Mouse (Mus musculus): ENCODE data around the gene Elf1.
"Not testable (repeated sequence)": the region's sequence is repeated elsewhere in the genome, so short reads cannot be mapped to it uniquely, and the experiment has no call there.

The Elf1 gene

DNA sequence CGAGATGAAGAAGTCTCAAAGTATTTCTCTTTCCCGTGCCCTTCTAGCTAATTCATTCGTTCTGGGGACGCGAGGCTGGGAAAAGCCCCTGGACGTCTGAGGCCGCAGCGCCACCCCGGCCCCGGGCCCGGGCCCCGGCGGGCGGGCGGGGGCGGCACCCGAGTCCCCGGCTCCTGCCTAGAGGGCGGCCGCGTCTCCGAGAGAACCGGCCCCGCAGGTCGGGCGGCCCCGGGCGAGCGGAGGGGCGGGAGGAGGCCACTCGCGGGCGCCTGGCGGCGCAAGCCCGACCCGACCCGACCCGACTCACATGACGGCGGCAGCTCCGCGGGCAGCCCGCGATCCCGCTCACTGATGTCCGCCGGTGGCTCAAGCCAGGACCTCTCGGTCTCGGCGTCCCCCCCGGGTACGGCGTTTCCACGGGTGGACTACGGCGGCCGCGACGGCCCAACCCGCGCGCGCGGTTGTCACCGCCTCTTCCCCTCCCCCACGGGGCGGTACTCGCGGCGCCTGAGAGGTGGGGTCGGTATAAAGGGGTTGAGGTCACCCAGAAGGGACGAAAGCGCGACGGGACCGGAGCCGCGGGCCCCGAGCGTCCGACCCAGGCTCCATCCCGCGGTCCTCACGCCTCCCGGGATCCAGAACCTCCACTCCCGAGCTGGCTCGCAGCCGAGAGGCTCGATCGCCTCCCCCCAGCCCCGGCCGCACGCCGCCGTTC, at the start of gene Elf1:
Elf1 (plus strand) TSS at position 571 of the 715 bp plus-strand sequence.
- DNase-seq (ENCODE audit: low read depth in 2 of 2, low spot score in 2 of 2): peak; percentile 79 to 83

- DNase-seq (ENCODE audit: low read depth in 2 of 2, low spot score in 2 of 2): no peak
Measured at GRCm38 (mm10) chr14:79434068-79434467, 46.9 kb upstream of the Elf1 start.

DNA sequence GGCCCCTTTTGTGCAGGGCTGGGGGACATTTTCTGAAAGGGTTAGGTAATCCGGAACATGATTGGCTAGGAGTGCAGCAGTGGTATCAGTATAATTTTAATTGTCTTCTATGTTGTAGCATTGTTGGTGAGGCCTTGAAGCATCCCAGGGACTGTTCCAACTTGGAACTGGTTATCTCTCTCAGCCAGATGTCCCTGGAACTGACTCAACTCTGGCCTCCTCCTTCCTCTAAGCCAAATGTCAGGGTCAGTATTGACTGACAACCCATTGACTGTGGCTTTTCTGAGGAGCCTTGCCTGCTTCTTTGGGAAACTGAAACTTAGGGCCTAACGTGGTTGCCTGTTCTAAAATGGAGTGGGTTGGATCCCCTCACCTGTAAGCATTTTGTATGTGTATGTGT, 40.3 kb upstream of the Elf1 start:
- DNase-seq (ENCODE audit: low read depth in 2 of 2, low spot score in 2 of 2): no peak

- no peak for DNase-seq (ENCODE audit: low read depth in 2 of 2, low spot score in 2 of 2)
Measured at GRCm38 (mm10) chr14:79441441-79441840, 39.6 kb upstream of the Elf1 start.

GRCm38 (mm10) chr14:79444601-79445000, 36.4 kb upstream of the Elf1 start:
- no peak for DNase-seq (ENCODE audit: low read depth in 2 of 2, low spot score in 2 of 2)

- DNase-seq (ENCODE audit: low read depth in 2 of 2, low spot score in 2 of 2): no peak
Measured at GRCm38 (mm10) chr14:79445055-79445620, 35.9 kb upstream of the Elf1 start.

DNA sequence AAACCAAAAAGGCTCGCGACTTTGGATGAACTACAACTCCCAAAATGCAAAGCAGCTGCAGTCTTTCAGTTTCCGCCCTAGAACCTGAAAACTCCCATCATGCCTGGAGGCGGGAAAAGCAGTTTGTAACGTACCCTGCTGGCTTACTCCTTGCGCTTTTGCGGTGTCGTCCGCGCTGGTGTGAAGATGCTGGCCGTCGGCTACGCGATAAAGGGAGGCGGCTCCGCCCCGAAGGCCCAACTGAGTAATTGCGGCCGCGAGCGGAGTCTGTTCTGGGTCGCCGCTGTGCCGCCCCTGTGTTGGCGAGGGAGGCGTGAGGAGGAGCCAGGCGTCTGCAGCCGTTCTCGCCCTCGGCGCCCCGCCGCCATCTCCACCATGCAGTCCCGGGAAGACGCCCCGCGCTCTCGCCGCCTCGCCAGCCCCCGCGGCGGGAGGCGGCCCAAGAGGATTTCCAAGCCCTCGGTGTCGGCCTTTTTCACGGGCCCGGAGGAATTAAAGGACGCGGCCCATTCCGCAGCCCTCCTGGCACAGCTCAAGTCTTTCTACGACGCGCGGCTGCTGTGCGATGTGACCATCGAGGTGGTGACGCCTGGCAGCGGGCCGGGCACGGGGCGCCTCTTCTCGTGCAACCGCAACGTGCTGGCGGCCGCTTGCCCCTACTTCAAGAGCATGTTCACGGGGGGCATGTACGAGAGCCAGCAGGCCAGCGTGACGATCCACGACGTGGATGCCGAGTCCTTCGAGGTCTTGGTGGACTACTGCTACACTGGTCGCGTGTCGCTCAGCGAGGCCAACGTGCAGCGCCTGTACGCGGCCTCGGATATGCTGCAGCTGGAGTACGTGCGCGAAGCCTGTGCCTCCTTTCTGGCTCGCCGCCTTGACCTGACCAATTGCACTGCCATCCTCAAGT, 29.1 kb upstream of the Elf1 start, which contains the start of gene Kbtbd6:
Kbtbd6 (plus strand) TSS at position 155 of the 910 bp plus-strand sequence.
- peak; percentile 50 to 65 for DNase-seq (ENCODE audit: low read depth in 2 of 2, low spot score in 2 of 2)

- not testable (repeated sequence) for DNase-seq (ENCODE audit: low read depth in 2 of 2, low spot score in 2 of 2)
Measured at GRCm38 (mm10) chr14:79452591-79452934, 28.4 kb upstream of the Elf1 start.

DNA sequence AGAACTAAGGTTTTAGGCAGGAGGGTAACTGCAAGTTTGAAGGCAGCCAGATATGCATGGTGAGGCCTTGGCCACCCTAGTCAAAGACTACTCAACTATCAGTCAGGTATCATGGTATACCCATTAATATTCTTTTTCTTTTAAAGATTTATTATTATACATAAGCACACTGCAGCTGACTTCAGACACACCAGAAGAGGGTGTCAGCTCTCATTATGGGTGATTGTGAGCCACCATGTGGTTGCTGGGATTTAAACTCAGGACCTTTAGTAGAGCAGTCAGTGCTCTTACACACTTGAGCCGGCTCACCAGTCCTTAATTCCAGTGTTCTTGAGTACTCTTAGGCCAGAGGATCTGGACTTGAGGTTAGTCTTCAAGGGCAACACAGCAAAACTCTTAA, 20.6 kb upstream of the Elf1 start:
- no peak for DNase-seq (ENCODE audit: low read depth in 2 of 2, low spot score in 2 of 2)

GRCm38 (mm10) chr14:79460988-79461387, 20.0 kb upstream of the Elf1 start:
- DNase-seq (ENCODE audit: low read depth in 2 of 2, low spot score in 2 of 2): no peak

DNA sequence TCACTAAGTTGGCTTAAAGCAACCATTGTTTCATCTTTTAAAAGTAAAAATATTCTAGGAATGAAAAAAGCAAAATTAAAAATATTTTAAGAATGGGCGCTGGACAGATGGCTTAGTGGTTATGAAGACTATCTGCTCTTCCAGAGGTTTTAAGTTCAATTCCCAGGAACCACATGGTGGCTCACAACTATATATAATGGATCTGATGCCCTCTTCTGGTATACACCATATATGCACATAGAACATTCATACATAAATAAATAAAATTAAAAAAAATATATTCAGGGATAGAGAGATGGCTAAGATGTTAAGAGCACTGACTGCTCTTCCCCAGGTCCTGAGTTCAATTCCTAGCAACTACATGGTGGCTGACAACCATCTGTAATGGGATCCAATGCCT, 15.4 kb upstream of the Elf1 start:
- no peak for DNase-seq (ENCODE audit: low read depth in 2 of 2, low spot score in 2 of 2)

GRCm38 (mm10) chr14:79467621-79468020, 13.4 kb upstream of the Elf1 start:
- DNase-seq (ENCODE audit: low read depth in 2 of 2, low spot score in 2 of 2): no peak

DNA sequence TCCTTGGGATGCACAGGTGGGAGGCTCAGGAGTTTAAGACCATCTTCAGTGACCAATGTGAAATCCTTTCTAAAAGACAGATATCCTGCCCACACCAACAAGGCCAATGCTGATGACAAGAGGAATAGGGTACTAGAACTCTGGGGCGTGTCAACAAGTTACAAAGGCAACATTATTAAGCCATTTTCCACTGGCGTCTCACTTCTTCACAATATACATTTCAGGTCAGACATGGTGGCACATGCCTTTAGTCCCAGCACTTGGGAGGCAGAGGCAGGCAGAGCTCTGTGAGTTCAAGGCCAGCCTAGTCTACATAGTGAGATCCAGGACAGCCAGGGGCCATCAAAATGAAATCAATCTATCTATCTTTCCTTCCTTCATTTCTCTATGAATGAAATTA, 7.6 kb upstream of the Elf1 start:
- DNase-seq (ENCODE audit: low read depth in 2 of 2, low spot score in 2 of 2): no peak

DNA sequence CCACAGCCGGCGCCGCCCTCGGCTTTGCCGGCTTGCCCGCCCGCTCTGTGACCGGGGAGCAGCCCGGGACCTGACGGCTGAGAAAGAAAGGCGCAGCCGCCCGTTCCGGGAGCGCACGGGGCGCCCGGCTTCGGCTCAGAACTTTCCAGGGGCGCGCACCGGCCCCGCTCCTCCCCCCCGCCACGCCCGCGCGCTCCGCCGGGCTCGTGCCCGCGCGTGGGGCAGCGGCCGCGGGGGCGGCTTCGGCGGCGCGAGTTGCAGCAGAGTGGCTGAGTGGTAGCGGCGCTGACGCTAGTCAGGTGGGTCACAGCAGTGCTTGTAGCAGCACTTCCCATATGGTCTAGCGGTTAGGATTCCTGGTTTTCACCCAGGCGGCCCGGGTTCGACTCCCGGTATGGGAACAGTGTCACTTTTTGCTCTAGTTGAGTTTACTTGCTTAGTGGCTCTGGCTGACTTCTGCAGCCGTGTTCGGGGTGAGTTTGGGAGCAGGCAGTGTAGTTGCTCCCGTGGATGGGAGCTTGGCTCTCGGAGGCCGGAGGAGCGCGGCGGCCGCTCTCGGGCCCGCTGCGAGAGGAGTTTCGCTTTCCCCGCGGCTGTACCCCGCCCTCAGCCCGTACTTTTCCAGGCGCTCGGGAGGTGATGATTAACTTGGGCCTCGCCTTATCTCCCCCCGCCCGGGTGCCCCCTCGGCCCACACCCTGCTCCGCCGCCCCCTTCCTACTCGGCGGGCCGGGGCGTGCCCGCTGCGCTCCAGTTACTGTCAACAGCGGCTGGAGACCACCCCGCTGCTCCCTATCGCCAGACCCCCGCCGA, 551 bp downstream of the Elf1 start, which contains the start of gene Wbp4:
Wbp4 (minus strand) TSS at position 182 of the 813 bp plus-strand sequence.
- peak; percentile 89 to 92 for DNase-seq (ENCODE audit: low read depth in 2 of 2, low spot score in 2 of 2)

DNA sequence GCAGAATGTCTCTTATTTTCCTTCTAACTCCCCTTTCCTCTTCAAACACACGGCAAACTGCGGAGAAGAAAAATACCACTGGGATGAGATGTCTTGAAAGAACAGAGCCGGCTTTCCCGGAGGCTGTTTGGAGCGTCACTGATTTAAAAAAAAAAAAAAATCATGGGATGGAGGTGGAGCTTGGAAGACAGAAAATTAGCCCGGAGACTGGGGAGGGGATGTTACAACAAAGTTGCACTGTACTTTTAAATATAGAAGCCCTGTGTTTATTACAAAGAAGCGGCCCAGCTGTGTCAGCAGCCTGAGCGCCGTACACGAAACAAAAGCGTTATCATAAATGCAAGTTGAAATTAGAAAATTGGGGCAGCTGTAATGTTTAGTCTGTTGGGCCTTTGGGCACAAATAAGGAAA, 1.3 kb downstream of the Elf1 start:
- peak in 1 of 2 experiments; percentile 12 for DNase-seq (ENCODE audit: low read depth in 2 of 2, low spot score in 2 of 2)

- peak in 1 of 2 experiments; percentile 2 for DNase-seq (ENCODE audit: low read depth in 2 of 2, low spot score in 2 of 2)
Measured at GRCm38 (mm10) chr14:79482747-79483355, 1.9 kb downstream of the Elf1 start.

GRCm38 (mm10) chr14:79483611-79484120, 2.7 kb downstream of the Elf1 start:
- peak in 1 of 2 experiments; percentile 15 for DNase-seq (ENCODE audit: low read depth in 2 of 2, low spot score in 2 of 2)

GRCm38 (mm10) chr14:79486617-79486992, 5.6 kb downstream of the Elf1 start:
- DNase-seq (ENCODE audit: low read depth in 2 of 2, low spot score in 2 of 2): no peak

- DNase-seq (ENCODE audit: low read depth in 2 of 2, low spot score in 2 of 2): peak in 1 of 2 experiments; percentile 18
Measured at GRCm38 (mm10) chr14:79486993-79487731, 6.2 kb downstream of the Elf1 start.

GRCm38 (mm10) chr14:79488531-79488930, 7.5 kb downstream of the Elf1 start:
- DNase-seq (ENCODE audit: low read depth in 2 of 2, low spot score in 2 of 2): no peak
